Mouse (Mus musculus): ENCODE data around the gene Ust. TPM values are rescaled to one million over a fixed set of nuclear protein-coding genes. Genes with fewer than 3 reads are reported as not detected.

The Ust gene
- polyA plus RNA-seq, 1 experiment from 2014 or later = 2.0 TPM

- Histone ChIP-seq H3K4me1 (replicated peaks; ENCODE audit: control insufficient read depth, insufficient read depth, low read length) (no peaks in the 10 kb centered on the region), H3K9ac (ENCODE audit: low read depth, low read length) (no peak overlapping the region), H3K4me2 (replicated peaks; ENCODE audit: low read depth) (no peak overlapping the region), H3K36me3 (ENCODE audit: control insufficient read depth, insufficient read depth) (no peaks in the 10 kb centered on the region), H3K9me3 (ENCODE audit: control insufficient read depth) (no peaks in the 10 kb centered on the region), H3K27me3 (replicated peaks; ENCODE audit: control insufficient read depth, insufficient read depth, low read length) (peaks cover 16% of the 10 kb centered on the region), H3K4me3 (ENCODE audit: low read depth, low read length) (no peak overlapping the region), H3K27ac (ENCODE audit: low read depth, low read length) (no peak overlapping the region)
- no peak for TF ChIP-seq CTCF (IDR thresholded peaks at IDR 0.05; ENCODE audit: low read depth)
- ATAC-seq = no peak
- 80% methylated on average over 7 of the region's 7 CpGs for WGBS
These were observed 2.3 kb upstream of the Ust start for GRCm38 (mm10) chr10:8520766-8521395.

GRCm38 (mm10) chr10:8519014-8519491 is 428 bp upstream of the Ust start:
- Histone ChIP-seq H3K27ac (ENCODE audit: low read depth, low read length) (peak overlapping the region; percentile 43; the same call in 1 of the 2 replicates), H3K27me3 (replicated peaks; ENCODE audit: control insufficient read depth, insufficient read depth, low read length) (peaks cover 16% of the 10 kb centered on the region), H3K9me3 (ENCODE audit: control insufficient read depth) (no peaks in the 10 kb centered on the region), H3K9ac (ENCODE audit: low read depth, low read length) (peak overlapping the region; percentile 55), H3K4me3 (ENCODE audit: low read depth, low read length) (peak overlapping the region; percentile 68), H3K4me2 (replicated peaks; ENCODE audit: low read depth) (peak overlapping the region; percentile 95), H3K36me3 (ENCODE audit: control insufficient read depth, insufficient read depth) (no peaks in the 10 kb centered on the region), H3K4me1 (replicated peaks; ENCODE audit: control insufficient read depth, insufficient read depth, low read length) (no peaks in the 10 kb centered on the region)
- WGBS = 1% methylated on average over 18 of the region's 18 CpGs
- ATAC-seq = no peak
- TF ChIP-seq CTCF (IDR thresholded peaks at IDR 0.05; ENCODE audit: low read depth) = peak; percentile 55

GRCm38 (mm10) chr10:8517591-8518140 is 959 bp downstream of the Ust start:
- H3K4me3 ChIP-seq (ENCODE audit: low read depth, low read length) = peak overlapping the region; percentile 68
- WGBS = 2% methylated on average over 26 of the region's 26 CpGs
- peak overlapping the region; percentile 95 for H3K4me2 ChIP-seq (replicated peaks; ENCODE audit: low read depth)
- peaks cover 16% of the 10 kb centered on the region for H3K27me3 ChIP-seq (replicated peaks; ENCODE audit: control insufficient read depth, insufficient read depth, low read length)
- H3K9me3 ChIP-seq (ENCODE audit: control insufficient read depth) = no peaks in the 10 kb centered on the region
- peak overlapping the region; percentile 55; the same call in 1 of the 2 replicates for H3K9ac ChIP-seq (ENCODE audit: low read depth, low read length)
- ATAC-seq = no peak
- H3K36me3 ChIP-seq (ENCODE audit: control insufficient read depth, insufficient read depth) = no peaks in the 10 kb centered on the region
- no peaks in the 10 kb centered on the region for H3K4me1 ChIP-seq (replicated peaks; ENCODE audit: control insufficient read depth, insufficient read depth, low read length)
- no peak overlapping the region for H3K27ac ChIP-seq (ENCODE audit: low read depth, low read length)
- TF ChIP-seq CTCF (IDR thresholded peaks at IDR 0.05; ENCODE audit: low read depth) = no peak

- H3K4me1 ChIP-seq (replicated peaks; ENCODE audit: control insufficient read depth, insufficient read depth, low read length) = no peaks in the 10 kb centered on the region
- WGBS = 26% methylated on average over 9 of the region's 9 CpGs
- ATAC-seq = no peak
- no peak overlapping the region for H3K9ac ChIP-seq (ENCODE audit: low read depth, low read length)
- H3K27me3 ChIP-seq (replicated peaks; ENCODE audit: control insufficient read depth, insufficient read depth, low read length) = peaks cover 16% of the 10 kb centered on the region
- TF ChIP-seq CTCF (IDR thresholded peaks at IDR 0.05; ENCODE audit: low read depth) = peak; percentile 24; the same call in 1 of the 2 replicates
- H3K36me3 ChIP-seq (ENCODE audit: control insufficient read depth, insufficient read depth) = no peaks in the 10 kb centered on the region
- peak overlapping the region; percentile 68; the same call in 1 of the 2 replicates for H3K4me3 ChIP-seq (ENCODE audit: low read depth, low read length)
- no peaks in the 10 kb centered on the region for H3K9me3 ChIP-seq (ENCODE audit: control insufficient read depth)
- no peak overlapping the region for H3K27ac ChIP-seq (ENCODE audit: low read depth, low read length)
- H3K4me2 ChIP-seq (replicated peaks; ENCODE audit: low read depth) = peak overlapping the region; percentile 95
These were observed 1.6 kb downstream of the Ust start for GRCm38 (mm10) chr10:8516916-8517524.

- H3K4me2 ChIP-seq (replicated peaks; ENCODE audit: low read depth) = no peak overlapping the region
- no peak for ATAC-seq
These were observed 4.9 kb downstream of the Ust start for GRCm38 (mm10) chr10:8513690-8514089.

GRCm38 (mm10) chr10:8512222-8512621 is 6.4 kb downstream of the Ust start:
- H3K4me1 ChIP-seq (replicated peaks; ENCODE audit: control insufficient read depth, insufficient read depth, low read length) = no peaks in the 10 kb centered on the region
- H3K9ac ChIP-seq (ENCODE audit: low read depth, low read length) = no peak overlapping the region
- H3K9me3 ChIP-seq (ENCODE audit: control insufficient read depth) = no peaks in the 10 kb centered on the region
- H3K4me3 ChIP-seq (ENCODE audit: low read depth, low read length) = no peak overlapping the region
- ATAC-seq = no peak
- no peak overlapping the region for H3K27ac ChIP-seq (ENCODE audit: low read depth, low read length)
- WGBS = 80% methylated on average over 6 of the region's 6 CpGs
- no peak overlapping the region for H3K4me2 ChIP-seq (replicated peaks; ENCODE audit: low read depth)
- TF ChIP-seq CTCF (IDR thresholded peaks at IDR 0.05; ENCODE audit: low read depth) = no peak
- H3K36me3 ChIP-seq (ENCODE audit: control insufficient read depth, insufficient read depth) = no peaks in the 10 kb centered on the region
- peaks cover 4% of the 10 kb centered on the region; the same call in 1 of the 2 replicates for H3K27me3 ChIP-seq (replicated peaks; ENCODE audit: control insufficient read depth, insufficient read depth, low read length)

More at GRCm38 (mm10) chr10:8513690-8514089, 4.9 kb downstream of the Ust start:
- Histone ChIP-seq H3K9me3 (ENCODE audit: control insufficient read depth) (no peaks in the 10 kb centered on the region), H3K27me3 (replicated peaks; ENCODE audit: control insufficient read depth, insufficient read depth, low read length) (peaks cover 16% of the 10 kb centered on the region), H3K9ac (ENCODE audit: low read depth, low read length) (no peak overlapping the region), H3K4me3 (ENCODE audit: low read depth, low read length) (no peak overlapping the region), H3K27ac (ENCODE audit: low read depth, low read length) (no peak overlapping the region), H3K4me1 (replicated peaks; ENCODE audit: control insufficient read depth, insufficient read depth, low read length) (no peaks in the 10 kb centered on the region), H3K36me3 (ENCODE audit: control insufficient read depth, insufficient read depth) (no peaks in the 10 kb centered on the region)
- no peak for TF ChIP-seq CTCF (IDR thresholded peaks at IDR 0.05; ENCODE audit: low read depth)
- WGBS = 91% methylated on average over 3 of the region's 3 CpGs

Measured in intestine, postnatal 0 days (tissue).